12 mouse cellular contexts compared by ENCODE assay signal in the genomic region with DNA sequence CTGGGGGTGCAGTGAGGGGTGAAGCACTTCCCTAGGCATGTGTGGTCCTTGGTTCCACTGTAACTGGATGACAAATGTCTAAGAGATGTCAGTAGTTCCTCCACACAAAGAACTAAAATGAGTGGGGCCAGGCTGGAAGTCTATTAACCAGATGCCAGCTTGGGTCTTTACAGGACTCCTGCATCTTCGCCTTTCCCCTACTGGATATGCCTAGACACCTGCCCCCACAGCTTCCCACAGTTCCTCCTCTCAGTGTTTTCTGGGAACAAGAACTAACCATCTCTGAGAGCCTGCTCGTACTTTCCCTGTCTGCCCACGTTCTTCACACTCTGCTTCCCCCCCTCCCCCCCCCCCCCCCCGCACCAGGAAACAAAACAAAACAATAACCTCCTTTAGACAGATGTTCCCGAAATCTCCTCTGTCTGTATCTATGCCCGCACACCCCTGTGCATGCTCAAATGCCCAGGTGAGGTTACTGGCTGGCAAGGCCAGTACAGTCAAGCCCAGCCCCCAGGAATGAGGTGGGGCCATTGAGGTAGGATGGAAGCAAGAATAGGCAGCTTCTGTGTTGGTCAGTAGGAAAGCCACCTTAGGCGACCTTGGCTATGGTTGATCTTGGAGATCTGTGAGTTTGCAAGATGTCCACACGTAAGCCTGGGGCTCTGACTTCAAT.
DNase-seq lines count a peak whose midpoint lies in the region; ATAC-seq lines count a peak whose summit lies in the region.
"Had no signal": no experiment of that assay in that cellular context is flagged by ENCODE, and none has a peak within 500 bp of the region (broad histone marks: within the 10 kb centered on the region; RNA-seq: fewer than 3 reads in every experiment).

No protein-coding gene starts in this region.

- 77% methylated on average over 7 of the region's 8 CpGs for WGBS in forebrain, embryonic 13.5 days
- WGBS in forebrain, embryonic 12.5 days, result 77% methylated on average over 8 of the region's 8 CpGs
- WGBS in heart, embryonic 15.5 days, result 61% methylated on average over 7 of the region's 8 CpGs
- WGBS in lung, embryonic 15.5 days, result 63% methylated on average over 7 of the region's 8 CpGs
- WGBS in limb, embryonic 13.5 days, result 68% methylated on average over 7 of the region's 8 CpGs

- no peaks in the 10 kb centered on the region for H3K27me3 ChIP-seq in forebrain, embryonic 13.5 days
- no peaks in the 10 kb centered on the region for H3K27me3 ChIP-seq in forebrain, embryonic 12.5 days
- no peaks in the 10 kb centered on the region for H3K27me3 ChIP-seq in heart, embryonic 15.5 days
- H3K27me3 ChIP-seq in lung, embryonic 15.5 days, result no peaks in the 10 kb centered on the region
- H3K27me3 ChIP-seq in limb, embryonic 13.5 days, result no peaks in the 10 kb centered on the region
- H3K27me3 ChIP-seq: liver, embryonic 15.5 days; neural tube, embryonic 12.5 days had no signal

- H3K36me3 ChIP-seq in forebrain, embryonic 13.5 days (ENCODE audit: poor library complexity, severe bottlenecking), result peaks cover 21% of the 10 kb centered on the region
- peaks cover 11% of the 10 kb centered on the region; the same call in 1 of the 2 replicates for H3K36me3 ChIP-seq in forebrain, embryonic 12.5 days (replicated peaks)
- H3K36me3 ChIP-seq in heart, embryonic 15.5 days, result no peaks in the 10 kb centered on the region
- H3K36me3 ChIP-seq in lung, embryonic 15.5 days, result no peaks in the 10 kb centered on the region
- peaks cover 45% of the 10 kb centered on the region for H3K36me3 ChIP-seq in limb, embryonic 13.5 days
- H3K36me3 ChIP-seq: liver, embryonic 15.5 days had no signal

- H3K4me2 ChIP-seq in forebrain, embryonic 13.5 days, result no peak overlapping the region
- H3K4me2 ChIP-seq in forebrain, embryonic 12.5 days, result no peak overlapping the region
- no peak overlapping the region for H3K4me2 ChIP-seq in heart, embryonic 15.5 days
- no peak overlapping the region for H3K4me2 ChIP-seq in lung, embryonic 15.5 days
- H3K4me2 ChIP-seq in limb, embryonic 13.5 days (replicated peaks), result no peak overlapping the region
- H3K4me2 ChIP-seq: liver, embryonic 15.5 days; neural tube, embryonic 12.5 days had no signal

- no peak for ATAC-seq in forebrain, embryonic 13.5 days
- ATAC-seq in forebrain, embryonic 12.5 days (ENCODE audit: low FRiP score), result no peak
- ATAC-seq in heart, embryonic 15.5 days (replicated peaks; ENCODE audit: insufficient number of reproducible peaks, insufficient read depth, low FRiP score, low read depth), result no peak
- ATAC-seq in lung, embryonic 15.5 days (ENCODE audit: borderline replicate concordance, extremely low read depth, low FRiP score, low TSS enrichment), result no peak
- ATAC-seq in limb, embryonic 13.5 days (ENCODE audit: low FRiP score, low read depth), result no peak

- no peak for DNase-seq in heart, postnatal 36 days
- DNase-seq in lung, postnatal 4 days, result no peak
- DNase-seq in ovary, postnatal 10 days (ENCODE audit: low spot score), result no peak

- 0 out of 2 replicates have a peak, but pooled peaks cover 7% of the 10 kb centered on the region for H3K4me1 ChIP-seq in forebrain, embryonic 13.5 days
- H3K4me1 ChIP-seq in forebrain, embryonic 12.5 days, result peaks cover 14% of the 10 kb centered on the region; the same call in 1 of the 2 replicates
- peaks cover 34% of the 10 kb centered on the region for H3K4me1 ChIP-seq in heart, embryonic 15.5 days (replicated peaks)
- peaks cover 15% of the 10 kb centered on the region for H3K4me1 ChIP-seq in lung, embryonic 15.5 days
- H3K4me1 ChIP-seq in limb, embryonic 13.5 days, result peaks cover 53% of the 10 kb centered on the region
- H3K4me1 ChIP-seq: liver, embryonic 15.5 days had no signal

- H3K27ac ChIP-seq in forebrain, embryonic 13.5 days, result peak overlapping the region; percentile 38; the same call in 1 of the 2 replicates
- H3K27ac ChIP-seq in forebrain, embryonic 12.5 days, result no peak overlapping the region
- H3K27ac ChIP-seq in heart, embryonic 15.5 days, result peak overlapping the region; percentile 70
- H3K27ac ChIP-seq in lung, embryonic 15.5 days, result peak overlapping the region; percentile 56
- H3K27ac ChIP-seq in limb, embryonic 13.5 days, result peak overlapping the region; percentile 69
- H3K27ac ChIP-seq: liver, embryonic 15.5 days; neural tube, embryonic 12.5 days had no signal

- intact Hi-C loops in heart, postnatal 36 days (cut with DNase I), result loop anchor here (2.0 kb wide), 2 partner anchors 21 to 37 kb away; no protein-coding TSS in a partner anchor

- H3K4me3 ChIP-seq in forebrain, embryonic 13.5 days, result no peak overlapping the region
- no peak overlapping the region for H3K4me3 ChIP-seq in forebrain, embryonic 12.5 days (replicated peaks)
- no peak overlapping the region for H3K4me3 ChIP-seq in heart, embryonic 15.5 days
- H3K4me3 ChIP-seq in lung, embryonic 15.5 days, result no peak overlapping the region
- no peak overlapping the region for H3K4me3 ChIP-seq in limb, embryonic 13.5 days
- H3K4me3 ChIP-seq: erythroblast, embryonic 14.5 days; liver, embryonic 15.5 days; megakaryocyte, embryonic 14.5 days; neural tube, embryonic 12.5 days had no signal

- peaks cover 5% of the 10 kb centered on the region; the same call in 1 of the 2 replicates for H3K9me3 ChIP-seq in forebrain, embryonic 13.5 days (replicated peaks)
- peaks cover 2% of the 10 kb centered on the region; the same call in 1 of the 2 replicates for H3K9me3 ChIP-seq in forebrain, embryonic 12.5 days
- H3K9me3 ChIP-seq in heart, embryonic 15.5 days (replicated peaks), result no peaks in the 10 kb centered on the region
- no peaks in the 10 kb centered on the region for H3K9me3 ChIP-seq in lung, embryonic 15.5 days
- peaks cover 2% of the 10 kb centered on the region; the same call in 1 of the 2 replicates for H3K9me3 ChIP-seq in limb, embryonic 13.5 days
- H3K9me3 ChIP-seq: liver, embryonic 15.5 days; neural tube, embryonic 12.5 days had no signal

- no peak overlapping the region for H3K9ac ChIP-seq in forebrain, embryonic 13.5 days
- no peak overlapping the region for H3K9ac ChIP-seq in forebrain, embryonic 12.5 days
- no peak overlapping the region for H3K9ac ChIP-seq in heart, embryonic 15.5 days
- H3K9ac ChIP-seq in lung, embryonic 15.5 days, result no peak overlapping the region
- no peak overlapping the region for H3K9ac ChIP-seq in limb, embryonic 13.5 days
- H3K9ac ChIP-seq: liver, embryonic 15.5 days; neural tube, embryonic 12.5 days had no signal
